Mouse (Mus musculus) neural tube, embryonic 12.5 days (tissue): Measurements from ENCODE around the gene Omg. TPM values are rescaled to one million over a fixed set of nuclear protein-coding genes. Genes with fewer than 3 reads are reported as not detected.

Source experiments
- ATAC-seq: fragments of 200-750 bp; cut with Nextera tagmentation; 2 replicates; pipeline ENCODE4 v1.8.0; 2017; ENCODE audit warnings: low read depth, mild to moderate bottlenecking, moderate TSS enrichment, moderate library complexity; ENCODE audit not compliant: low FRiP score
- H3K27ac ChIP-seq: fragments of 300-500 bp; sonication (generic); 2 replicates; pipeline ENCODE4 v1.5.1; 2016
- H3K27me3 ChIP-seq: fragments of 300-500 bp; sonication (generic); replicated peaks from 2 replicates; pipeline ENCODE4 v1.6.1; 2016; ENCODE audit warnings: mild to moderate bottlenecking
- H3K36me3 ChIP-seq: fragments of 300-500 bp; sonication (generic); 2 replicates; pipeline ENCODE4 v1.6.1; 2016; ENCODE audit warnings: mild to moderate bottlenecking
- H3K4me1 ChIP-seq: fragments of 300-500 bp; sonication (generic); 2 replicates; pipeline ENCODE4 v1.6.1; 2016
- H3K4me2 ChIP-seq: fragments of 300-500 bp; sonication (generic); replicated peaks from 2 replicates; pipeline ENCODE4 v1.6.1; 2016; ENCODE audit warnings: mild to moderate bottlenecking
- H3K4me3 ChIP-seq: fragments of 300-500 bp; sonication (generic); 2 replicates; pipeline ENCODE4 v1.5.1; 2016
- H3K9ac ChIP-seq: fragments of 300-500 bp; sonication (generic); 2 replicates; pipeline ENCODE4 v1.6.1; 2016; ENCODE audit warnings: mild to moderate bottlenecking
- H3K9me3 ChIP-seq: fragments of 300-500 bp; sonication (generic); 2 replicates; pipeline ENCODE4 v1.6.1; 2016; ENCODE audit warnings: mild to moderate bottlenecking
- WGBS: fragments of 180-500 bp; shearing (Covaris S2); methylation state at CpG from one replicate; pipeline ENCODE4 v1.1.7; 2016; 5-methylcytosine and 5-hydroxymethylcytosine counted together
- polyA plus RNA-seq: library from polyadenylated mRNA; unstranded; fragments of >200 nt; fragmentation: Nextera tagmentation; extraction: Ambion mirVana; gene quantifications from 2 replicates; pipeline ENCODE4 v1.2.1, GENCODE M21; 2016

Gene Omg
- polyA plus RNA-seq, 1 experiment from 2014 or later = 0.61 TPM

DNA sequence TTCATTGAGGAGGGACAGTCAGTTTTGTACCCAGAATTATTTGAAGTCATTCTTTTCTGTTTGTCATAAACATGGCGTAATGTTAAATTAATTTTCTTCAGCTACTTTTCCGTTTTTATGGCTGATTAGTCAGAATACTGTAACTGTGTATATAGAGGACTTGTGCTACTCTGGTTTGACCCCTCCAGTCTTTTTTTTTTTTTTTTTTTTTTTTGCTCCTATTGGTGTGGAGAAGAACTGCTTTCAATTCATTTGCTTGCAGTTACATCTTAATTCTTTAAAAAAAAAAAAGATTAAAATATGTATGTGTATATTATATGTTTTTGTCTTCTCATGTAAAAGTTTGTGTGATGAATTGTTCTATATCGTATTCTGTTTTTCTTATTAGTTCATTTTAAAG is 8.1 kb upstream of the Omg start:
- H3K4me1 ChIP-seq = no peaks in the 10 kb centered on the region
- H3K27me3 ChIP-seq = no peaks in the 10 kb centered on the region
- H3K9me3 ChIP-seq = no peaks in the 10 kb centered on the region
- H3K4me3 ChIP-seq = no peak overlapping the region
- no peak for ATAC-seq
- no peak overlapping the region for H3K4me2 ChIP-seq
- H3K36me3 ChIP-seq = no peaks in the 10 kb centered on the region
- no peak overlapping the region for H3K9ac ChIP-seq
- WGBS = 93% methylated on average over 3 of the region's 3 CpGs
- H3K27ac ChIP-seq = no peak overlapping the region

DNA sequence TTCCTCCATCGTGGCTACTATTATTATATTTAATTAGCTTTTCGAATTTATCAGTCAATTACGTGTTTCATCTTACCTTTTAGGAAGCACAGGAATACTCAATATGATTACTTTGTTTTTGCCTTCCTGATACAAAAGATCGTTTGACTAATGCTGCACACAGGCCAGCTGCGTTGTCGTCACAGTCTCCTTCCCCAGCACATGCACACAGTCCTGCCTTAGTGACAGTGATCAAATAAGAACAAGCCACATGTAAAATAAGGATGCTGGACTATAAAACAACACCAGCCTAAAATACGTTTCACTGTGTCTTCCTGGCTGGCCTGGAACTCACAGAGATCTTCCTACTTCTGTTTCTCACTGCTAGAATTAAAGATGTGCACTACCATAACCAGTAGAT is 622 bp upstream of the Omg start:
- H3K36me3 ChIP-seq = no peaks in the 10 kb centered on the region
- no peak overlapping the region for H3K9ac ChIP-seq
- 75% methylated on average over 7 of the region's 7 CpGs for WGBS
- no peaks in the 10 kb centered on the region for H3K9me3 ChIP-seq
- no peaks in the 10 kb centered on the region for H3K27me3 ChIP-seq
- no peak overlapping the region for H3K4me3 ChIP-seq
- H3K27ac ChIP-seq = no peak overlapping the region
- ATAC-seq = no peak
- peaks cover 4% of the 10 kb centered on the region; the same call in 1 of the 2 replicates for H3K4me1 ChIP-seq
- no peak overlapping the region for H3K4me2 ChIP-seq

DNA sequence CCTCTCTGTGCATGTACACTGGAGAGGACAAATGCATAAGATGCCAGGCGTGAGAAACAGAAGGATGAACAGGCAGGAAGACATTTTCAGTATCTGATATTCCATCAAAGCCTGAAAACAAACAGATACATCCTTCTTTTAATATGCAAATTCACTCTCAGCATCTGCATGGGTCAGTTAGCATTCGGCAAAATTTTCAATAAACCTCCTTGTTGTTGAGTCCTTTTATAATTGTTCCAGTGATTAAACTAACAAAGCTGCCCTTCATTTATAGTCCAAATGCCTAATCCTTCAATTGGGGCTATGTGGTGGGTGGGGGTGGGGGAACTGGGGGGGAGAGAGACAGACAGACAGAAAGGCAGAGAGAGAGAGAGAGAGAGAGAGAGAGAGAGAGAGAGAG is 967 bp downstream of the Omg start:
- Histone ChIP-seq H3K27me3 (no peaks in the 10 kb centered on the region), H3K9ac (no peak overlapping the region), H3K36me3 (no peaks in the 10 kb centered on the region), H3K4me3 (no peak overlapping the region), H3K4me1 (peaks cover 4% of the 10 kb centered on the region; the same call in 1 of the 2 replicates), H3K9me3 (no peaks in the 10 kb centered on the region), H3K4me2 (no peak overlapping the region), H3K27ac (no peak overlapping the region)
- no peak for ATAC-seq
- WGBS = 34% methylated on average over 2 of the region's 2 CpGs

DNA sequence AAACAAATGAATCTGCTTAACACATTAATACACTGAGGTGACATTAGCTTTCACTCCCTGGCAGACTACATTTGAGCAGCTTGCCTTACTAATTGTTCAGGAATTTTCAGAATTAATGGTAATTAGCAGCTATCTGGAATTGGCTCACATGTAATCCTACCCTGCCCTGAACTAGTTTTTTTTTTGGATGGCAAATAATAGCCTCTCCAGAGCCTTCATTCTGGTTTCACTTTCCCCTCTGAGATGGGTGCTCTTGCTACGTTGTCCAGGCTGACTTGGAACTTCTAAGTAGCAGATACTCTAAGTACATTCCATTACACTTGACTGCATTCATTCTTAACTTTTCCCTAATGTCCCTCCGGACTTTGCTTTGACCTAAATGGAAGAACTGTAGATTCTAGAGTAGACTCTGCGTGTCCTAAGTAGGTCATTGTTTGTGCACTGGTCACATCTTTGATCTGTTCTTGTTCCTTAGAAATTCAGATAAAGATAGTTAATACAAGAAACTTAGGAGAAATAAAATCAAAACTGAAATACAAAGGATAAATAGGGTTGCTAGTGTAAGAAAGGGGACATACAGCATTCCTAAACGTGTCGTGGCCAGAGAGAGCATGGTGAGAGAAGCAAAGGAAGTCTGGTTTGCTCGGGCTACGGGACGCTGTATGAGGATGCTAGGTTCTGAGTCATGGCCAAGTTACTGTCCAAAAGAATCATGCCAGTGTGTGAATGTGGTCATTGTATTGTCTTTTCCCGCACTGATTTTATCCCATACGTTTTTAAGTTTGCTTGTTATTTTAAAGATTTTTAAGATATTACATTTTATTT is 8.7 kb downstream of the Omg start:
- Histone ChIP-seq H3K27ac (no peak overlapping the region), H3K4me2 (no peak overlapping the region), H3K9me3 (no peaks in the 10 kb centered on the region), H3K4me3 (no peak overlapping the region), H3K27me3 (no peaks in the 10 kb centered on the region), H3K36me3 (peaks cover 9% of the 10 kb centered on the region), H3K9ac (no peak overlapping the region), H3K4me1 (no peaks in the 10 kb centered on the region)
- no peak for ATAC-seq
- 83% methylated on average over 10 of the region's 10 CpGs for WGBS

DNA sequence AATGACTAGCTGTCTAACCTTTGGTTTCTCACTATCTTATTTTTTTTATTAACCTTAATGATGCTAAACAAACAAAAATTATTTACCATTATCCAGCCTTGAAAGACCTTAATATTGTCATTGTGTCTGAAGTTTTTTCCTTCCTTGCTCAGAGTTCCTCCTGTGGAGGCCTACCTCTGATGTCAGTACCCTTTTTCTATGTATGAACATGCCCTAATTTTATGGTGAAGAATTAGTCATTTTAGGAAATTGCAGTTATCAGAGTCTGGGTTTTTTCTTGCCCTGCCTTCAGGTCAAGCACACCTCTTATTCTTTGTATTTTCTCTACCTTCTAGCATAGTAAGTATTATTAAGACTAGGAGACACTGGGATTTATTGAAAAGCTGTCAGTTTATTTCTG is 19.2 kb downstream of the Omg start:
- Histone ChIP-seq H3K27me3 (no peaks in the 10 kb centered on the region), H3K27ac (no peak overlapping the region), H3K4me1 (no peaks in the 10 kb centered on the region), H3K36me3 (peaks cover 25% of the 10 kb centered on the region), H3K4me2 (no peak overlapping the region), H3K9ac (no peak overlapping the region), H3K9me3 (no peaks in the 10 kb centered on the region), H3K4me3 (no peak overlapping the region)
- ATAC-seq = no peak

DNA sequence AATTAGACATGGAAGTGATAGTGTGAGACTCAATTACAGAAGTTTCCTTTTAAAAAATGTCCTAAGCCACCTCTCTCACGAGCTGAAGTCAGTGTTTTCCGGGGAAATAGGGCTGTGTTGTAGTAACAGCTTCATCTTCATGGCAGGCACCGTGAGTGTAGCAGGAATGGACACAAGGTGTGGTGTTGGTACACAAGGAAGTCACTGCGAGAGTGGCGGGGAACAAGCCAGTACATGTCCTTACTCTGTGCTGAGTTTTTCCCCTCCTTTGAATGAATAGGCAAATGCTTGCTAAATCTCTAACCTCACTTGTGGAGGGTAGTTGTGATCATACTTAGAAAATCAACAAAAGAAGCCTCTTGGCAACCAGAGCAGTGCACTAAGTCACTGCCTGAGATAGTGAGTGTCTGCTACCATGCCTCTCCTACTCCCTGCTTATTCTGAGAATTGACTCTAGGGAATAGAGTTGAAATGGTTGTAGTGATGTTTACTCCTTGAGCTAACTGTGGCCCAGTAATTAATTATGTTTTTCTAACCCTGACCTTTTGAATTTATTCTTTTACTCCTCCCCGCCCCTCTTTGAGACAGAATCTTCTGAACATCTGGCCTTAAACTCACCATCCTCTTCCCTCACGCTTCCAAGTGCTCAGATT is 19.9 kb downstream of the Omg start:
- Histone ChIP-seq H3K27me3 (no peaks in the 10 kb centered on the region), H3K36me3 (peaks cover 28% of the 10 kb centered on the region), H3K9ac (no peak overlapping the region), H3K4me2 (no peak overlapping the region), H3K4me1 (no peaks in the 10 kb centered on the region), H3K9me3 (no peaks in the 10 kb centered on the region), H3K27ac (no peak overlapping the region), H3K4me3 (no peak overlapping the region)
- ATAC-seq = no peak
- WGBS = 83% methylated on average over 7 of the region's 7 CpGs

DNA sequence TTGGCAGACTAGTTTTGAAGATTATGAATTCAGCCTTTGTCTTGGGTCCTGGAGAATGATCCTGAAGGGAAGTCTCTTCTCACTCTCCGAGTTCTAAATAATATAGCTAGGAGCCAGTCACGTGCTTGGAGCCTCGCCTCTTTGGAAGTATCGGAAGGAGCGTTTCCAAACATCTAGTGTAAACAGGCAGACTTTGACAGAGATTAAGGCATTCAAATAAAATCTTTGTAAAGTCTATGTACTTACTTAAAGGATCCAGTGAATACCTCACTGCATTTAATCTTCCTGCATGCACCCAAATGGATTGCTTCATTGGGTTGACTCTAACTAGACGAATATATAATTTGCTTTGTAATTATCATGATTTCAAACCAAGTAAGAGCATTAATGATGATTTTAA is 20.5 kb downstream of the Omg start:
- Histone ChIP-seq H3K27ac (no peak overlapping the region), H3K9me3 (no peaks in the 10 kb centered on the region), H3K27me3 (no peaks in the 10 kb centered on the region), H3K4me3 (no peak overlapping the region), H3K36me3 (peaks cover 28% of the 10 kb centered on the region), H3K4me2 (no peak overlapping the region), H3K9ac (no peak overlapping the region), H3K4me1 (no peaks in the 10 kb centered on the region)
- 90% methylated on average over 6 of the region's 6 CpGs for WGBS
- no peak for ATAC-seq

DNA sequence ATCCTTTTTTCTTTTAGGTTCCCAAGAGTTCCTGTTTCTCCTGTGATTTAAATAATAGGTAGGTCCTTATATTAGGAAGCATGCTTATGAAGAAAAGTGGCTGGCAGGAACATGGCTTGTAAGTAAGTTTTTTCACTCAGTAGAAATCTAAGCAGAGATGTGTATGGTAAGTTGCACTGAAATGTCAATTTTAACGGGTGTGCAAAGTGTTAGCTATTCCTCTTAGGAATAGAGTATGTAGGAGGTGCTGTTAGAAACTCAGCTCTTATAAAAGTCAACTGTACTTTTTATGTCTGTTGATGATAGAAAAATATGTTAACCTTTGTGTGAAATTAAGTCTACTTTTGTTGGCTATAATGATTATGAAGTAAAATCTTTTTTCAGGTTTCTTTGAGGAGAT is 35.8 kb downstream of the Omg start:
- no peaks in the 10 kb centered on the region for H3K27me3 ChIP-seq
- peaks cover 39% of the 10 kb centered on the region for H3K36me3 ChIP-seq
- no peak overlapping the region for H3K9ac ChIP-seq
- H3K4me3 ChIP-seq = no peak overlapping the region
- no peak overlapping the region for H3K27ac ChIP-seq
- ATAC-seq = no peak
- H3K4me2 ChIP-seq = no peak overlapping the region
- no peaks in the 10 kb centered on the region for H3K9me3 ChIP-seq
- no peaks in the 10 kb centered on the region for H3K4me1 ChIP-seq
- 84% methylated on average over 1 of the region's 1 CpGs for WGBS

DNA sequence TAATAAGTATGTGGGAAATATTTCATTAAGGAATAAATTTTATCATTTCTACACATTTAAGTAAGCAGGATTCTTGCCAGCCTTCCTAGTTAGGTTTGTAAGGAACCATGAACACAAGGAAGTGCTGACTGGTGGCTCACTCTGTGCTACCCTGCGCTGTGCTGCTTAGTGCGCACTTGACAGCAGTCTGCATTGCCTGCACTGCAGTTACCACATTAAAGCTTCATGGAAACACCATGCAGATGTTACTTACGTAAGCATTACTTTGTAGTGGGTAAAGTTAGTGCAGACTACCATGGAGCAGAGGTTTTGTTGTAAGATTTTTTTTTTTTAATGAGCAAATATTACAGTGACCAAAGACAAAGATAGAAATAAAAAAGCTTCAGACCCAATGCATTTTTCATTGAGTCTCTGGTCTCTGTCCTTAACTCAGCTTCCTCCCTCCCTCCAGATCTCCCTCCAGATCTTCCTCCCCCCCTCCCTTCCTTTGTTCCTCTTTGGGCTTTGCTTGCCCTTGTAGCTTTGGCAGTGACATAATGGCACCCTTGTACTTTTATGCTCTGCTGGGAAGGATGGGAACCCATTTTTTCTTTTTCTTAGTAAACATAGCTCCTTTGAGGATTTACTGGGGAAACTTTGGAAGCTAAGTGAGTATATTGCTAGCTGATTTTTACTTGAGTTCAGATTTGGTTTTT is 43.0 kb downstream of the Omg start:
- no peak overlapping the region for H3K4me3 ChIP-seq
- H3K4me2 ChIP-seq = no peak overlapping the region
- WGBS = 92% methylated on average over 3 of the region's 3 CpGs
- H3K36me3 ChIP-seq = peaks cover 38% of the 10 kb centered on the region
- H3K9me3 ChIP-seq = no peaks in the 10 kb centered on the region
- no peaks in the 10 kb centered on the region for H3K27me3 ChIP-seq
- no peak for ATAC-seq
- no peak overlapping the region for H3K27ac ChIP-seq
- no peaks in the 10 kb centered on the region for H3K4me1 ChIP-seq
- no peak overlapping the region for H3K9ac ChIP-seq

DNA sequence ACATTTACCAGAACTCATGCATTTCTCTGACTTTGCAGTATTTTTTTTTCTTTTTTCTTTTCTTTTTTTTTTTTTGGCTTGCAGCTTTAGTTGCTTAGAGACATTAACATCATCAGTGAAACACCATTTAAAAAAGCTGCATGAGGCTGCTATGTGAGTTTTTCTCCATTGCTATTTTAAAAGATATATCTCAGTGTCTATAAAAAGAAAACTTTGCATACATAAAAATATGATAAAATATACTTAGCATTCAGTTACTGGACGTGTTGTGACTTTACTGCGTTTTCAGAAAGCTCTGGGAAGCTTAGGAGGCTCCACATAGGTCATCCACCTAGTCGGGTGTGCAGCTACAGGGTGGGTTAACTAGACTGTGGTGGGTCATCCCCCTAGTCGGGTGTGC is 44.0 kb downstream of the Omg start:
- Histone ChIP-seq H3K4me3 (no peak overlapping the region), H3K36me3 (peaks cover 42% of the 10 kb centered on the region), H3K4me2 (no peak overlapping the region), H3K4me1 (no peaks in the 10 kb centered on the region), H3K27ac (no peak overlapping the region), H3K9me3 (no peaks in the 10 kb centered on the region), H3K27me3 (no peaks in the 10 kb centered on the region), H3K9ac (no peak overlapping the region)
- 95% methylated on average over 4 of the region's 4 CpGs for WGBS
- ATAC-seq = no peak

DNA sequence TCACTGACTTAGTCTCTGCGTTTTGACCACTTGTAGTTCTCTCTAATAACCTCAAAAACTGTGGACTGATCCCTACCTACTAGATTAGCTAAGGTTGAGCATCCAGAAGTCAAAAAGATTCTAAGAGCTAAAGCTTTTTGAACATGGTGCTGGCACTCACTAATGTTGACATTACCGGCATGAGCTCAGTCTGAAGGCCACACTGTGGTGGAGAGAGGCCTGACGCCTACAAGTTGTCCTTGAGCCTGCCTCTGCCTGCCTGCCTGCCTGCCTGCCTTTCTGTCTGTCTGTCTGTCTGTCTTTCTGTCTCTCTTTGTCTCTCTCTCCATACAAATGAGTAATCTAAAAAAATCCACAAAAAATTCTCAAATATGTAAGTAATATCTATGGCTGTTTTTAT is 46.0 kb downstream of the Omg start:
- 89% methylated on average over 3 of the region's 3 CpGs for WGBS
- Histone ChIP-seq H3K9me3 (no peaks in the 10 kb centered on the region), H3K27ac (no peak overlapping the region), H3K4me1 (no peaks in the 10 kb centered on the region), H3K9ac (no peak overlapping the region), H3K27me3 (no peaks in the 10 kb centered on the region), H3K4me3 (no peak overlapping the region), H3K36me3 (peaks cover 51% of the 10 kb centered on the region), H3K4me2 (no peak overlapping the region)
- ATAC-seq = no peak

DNA sequence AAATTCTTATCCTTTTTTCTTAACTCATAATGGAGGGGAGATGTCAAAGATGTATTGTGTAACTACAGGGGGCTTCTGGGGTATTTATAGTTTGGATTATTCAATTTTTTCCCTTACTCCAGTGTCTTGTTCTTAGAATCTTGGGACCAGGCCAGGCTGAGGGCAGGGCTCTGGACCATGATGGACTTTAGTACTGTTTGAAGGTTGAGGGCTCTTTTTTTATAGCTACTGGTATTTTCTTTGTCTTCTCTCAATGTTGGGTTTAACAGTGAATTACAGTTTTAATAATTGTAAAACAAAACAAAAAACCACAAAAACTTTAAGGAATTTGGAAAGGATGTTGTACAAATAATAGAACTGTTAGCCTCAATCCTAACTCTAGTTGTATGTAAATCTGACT is 50.9 kb downstream of the Omg start:
- Histone ChIP-seq H3K36me3 (peaks cover 62% of the 10 kb centered on the region), H3K9me3 (no peaks in the 10 kb centered on the region), H3K4me3 (no peak overlapping the region), H3K4me2 (no peak overlapping the region), H3K27ac (no peak overlapping the region), H3K9ac (no peak overlapping the region), H3K27me3 (no peaks in the 10 kb centered on the region), H3K4me1 (no peaks in the 10 kb centered on the region)
- no peak for ATAC-seq
